Mouse (Mus musculus) cerebellum, adult 11-12 months (tissue): ENCODE results near the gene Ctu2.

Experiments used
- DNase-seq: peaks from one replicate; pipeline ENCODE4 v3.0.0; 2022

Gene Ctu2

GRCm38 (mm10) chr8:122451161-122451703, 24.7 kb upstream of the Ctu2 start:
- no peak for DNase-seq

GRCm38 (mm10) chr8:122452154-122452553, 23.8 kb upstream of the Ctu2 start:
- DNase-seq: no peak

GRCm38 (mm10) chr8:122454409-122454808, 21.5 kb upstream of the Ctu2 start:
- DNase-seq: no peak

DNA sequence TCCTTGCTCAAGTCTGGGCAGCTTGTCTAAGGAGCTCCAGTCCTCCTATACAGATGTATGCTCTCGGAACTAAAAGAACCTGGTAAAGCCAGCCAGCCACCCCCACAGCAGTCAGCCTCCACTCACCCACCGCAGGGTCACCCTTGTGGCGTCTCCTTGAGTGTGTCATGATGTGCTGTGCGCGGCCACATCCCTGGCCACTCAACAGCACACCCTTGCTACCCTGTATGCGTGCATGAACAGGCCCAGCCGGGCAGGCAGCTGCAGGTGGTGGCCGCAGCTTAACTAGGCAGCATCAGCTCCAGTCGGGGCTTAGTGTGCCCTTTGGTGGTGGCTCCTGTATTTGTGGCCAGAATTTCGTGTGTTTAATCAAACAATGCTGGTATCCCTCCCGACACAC, 18.8 kb upstream of the Ctu2 start:
- DNase-seq: no peak

- no peak for DNase-seq
These were observed 16.6 kb upstream of the Ctu2 start for GRCm38 (mm10) chr8:122459218-122459900.

DNA sequence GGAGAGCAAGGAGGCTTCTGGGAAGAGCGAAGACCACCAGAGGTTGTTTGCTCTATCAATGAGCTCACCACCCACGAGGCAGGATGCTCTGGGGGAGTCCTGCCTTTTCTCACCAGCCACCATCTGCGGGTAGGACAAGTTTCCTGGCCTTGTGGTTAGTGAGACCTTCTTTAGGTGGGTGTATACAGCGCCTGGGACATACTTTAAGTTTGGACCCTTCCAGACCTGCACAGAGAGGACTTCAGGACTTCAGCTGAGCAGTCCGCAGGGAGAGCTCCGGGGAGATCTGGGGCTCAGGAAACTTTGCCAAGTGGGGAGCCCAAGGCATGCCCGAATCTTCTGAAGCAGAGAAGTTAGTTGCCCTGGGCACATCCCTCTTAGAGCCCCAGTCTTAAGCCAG, 16.0 kb upstream of the Ctu2 start:
- no peak for DNase-seq

DNA sequence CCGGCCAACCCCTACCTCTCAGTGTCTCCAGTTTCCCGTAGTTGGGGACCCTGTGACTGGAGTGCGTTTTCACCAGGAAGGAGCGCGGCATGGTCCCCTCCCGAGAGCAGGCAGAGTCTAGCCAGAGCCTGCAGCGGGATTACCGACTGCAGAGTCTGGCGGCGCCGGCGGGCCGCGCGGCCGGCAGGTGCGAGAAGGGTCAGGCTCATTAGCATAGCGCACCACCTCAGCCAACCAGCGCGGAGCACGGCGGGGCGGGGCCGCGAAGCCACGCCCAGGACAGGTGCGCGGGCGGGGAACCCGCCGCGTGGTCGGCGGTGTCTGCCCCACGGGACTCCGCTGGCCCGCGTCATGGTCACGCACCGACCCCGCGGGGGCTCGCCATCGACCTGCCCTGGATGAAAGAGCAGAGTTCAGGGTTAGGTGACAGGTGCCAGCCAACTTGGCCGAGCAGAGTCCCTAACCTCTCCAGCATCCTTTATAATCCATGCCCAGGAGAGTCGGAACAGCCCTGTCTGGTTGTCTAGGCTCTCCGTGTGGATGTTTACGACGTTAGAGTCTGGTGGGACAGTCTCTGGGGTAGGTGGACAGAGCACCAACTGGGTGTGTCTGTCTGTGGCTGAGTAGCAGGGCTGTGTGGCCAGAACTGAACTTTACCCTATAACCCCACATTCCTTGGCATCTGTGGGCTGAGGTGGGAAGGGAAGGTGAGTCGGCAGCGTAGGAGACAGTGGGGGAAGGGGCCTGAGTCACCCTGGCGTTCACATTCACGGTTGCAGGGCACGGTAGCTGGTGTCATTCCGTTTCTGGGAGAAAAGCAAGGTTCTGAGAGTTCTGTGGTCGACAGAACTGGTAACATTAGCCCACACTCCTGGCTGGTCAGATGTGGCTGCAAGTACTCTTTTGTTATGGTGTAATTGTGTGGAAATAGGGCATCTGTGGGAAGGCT, 15.1 kb upstream of the Ctu2 start, which contains the start of gene Snai3:
Gene Snai3, minus strand, starts transcription at position 210 of the 949 bp plus-strand sequence.
- DNase-seq: peak; percentile 72

DNA sequence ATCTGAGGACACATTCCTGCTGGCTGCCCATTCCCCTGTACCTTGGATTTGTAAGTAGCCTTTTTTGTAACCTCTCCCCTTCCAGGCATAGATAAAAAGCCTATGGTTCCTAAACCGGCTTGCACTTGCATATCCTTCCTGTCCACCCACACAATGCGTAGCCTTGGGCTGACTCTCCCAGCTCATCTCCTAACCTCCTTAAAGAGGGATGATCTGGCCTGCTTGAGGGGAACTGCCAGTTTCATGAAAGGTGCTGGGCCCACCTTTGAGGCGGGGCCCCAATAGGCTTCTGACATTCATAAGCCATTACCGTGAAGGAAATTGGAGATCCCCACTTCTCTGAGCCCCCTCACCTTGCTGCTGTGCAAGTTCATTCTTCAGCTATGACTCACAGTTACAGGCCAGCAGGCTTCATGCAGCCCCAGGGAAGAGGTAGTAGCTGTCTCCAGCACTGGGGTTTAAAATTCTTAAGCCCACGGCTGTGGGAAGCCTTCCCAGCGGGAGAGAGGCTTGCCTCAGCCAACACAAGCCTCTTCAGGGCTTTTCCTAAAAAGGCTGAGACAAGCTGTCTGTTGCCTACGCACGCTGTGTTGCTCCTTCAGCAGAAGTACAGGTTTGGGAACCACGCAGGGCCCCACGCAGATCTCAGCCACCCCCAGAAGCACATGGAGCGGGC, 14.3 kb upstream of the Ctu2 start:
- DNase-seq: no peak

- no peak for DNase-seq
These were observed 13.4 kb upstream of the Ctu2 start for GRCm38 (mm10) chr8:122462510-122462909.

GRCm38 (mm10) chr8:122463651-122464640, 12.0 kb upstream of the Ctu2 start:
- DNase-seq: no peak

GRCm38 (mm10) chr8:122464985-122465384, 11.0 kb upstream of the Ctu2 start:
- DNase-seq: no peak

GRCm38 (mm10) chr8:122467816-122468215, 8.1 kb upstream of the Ctu2 start:
- DNase-seq: no peak

- DNase-seq: no peak
These were observed 6.5 kb upstream of the Ctu2 start for GRCm38 (mm10) chr8:122469407-122469806.

DNA sequence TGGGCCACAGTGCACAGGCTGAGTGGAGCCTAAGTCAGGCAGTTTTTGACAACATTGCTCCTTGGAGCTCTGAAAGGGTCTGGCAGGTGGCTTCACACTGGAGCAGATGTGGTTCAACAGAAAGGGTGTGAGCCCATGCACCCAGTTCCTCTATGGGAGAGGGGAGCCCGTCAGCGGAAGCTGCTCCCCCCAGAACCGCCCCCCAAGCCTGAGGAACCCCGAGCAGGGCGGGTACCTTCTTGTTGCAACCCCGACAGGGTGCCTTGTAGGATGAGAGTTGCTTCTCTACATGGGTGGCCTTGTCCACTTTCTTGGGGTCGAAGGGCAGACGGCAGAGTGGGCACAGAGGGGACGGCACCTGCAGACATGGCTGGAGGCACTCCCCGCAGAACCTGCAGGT, 6.0 kb upstream of the Ctu2 start:
- DNase-seq: no peak

DNA sequence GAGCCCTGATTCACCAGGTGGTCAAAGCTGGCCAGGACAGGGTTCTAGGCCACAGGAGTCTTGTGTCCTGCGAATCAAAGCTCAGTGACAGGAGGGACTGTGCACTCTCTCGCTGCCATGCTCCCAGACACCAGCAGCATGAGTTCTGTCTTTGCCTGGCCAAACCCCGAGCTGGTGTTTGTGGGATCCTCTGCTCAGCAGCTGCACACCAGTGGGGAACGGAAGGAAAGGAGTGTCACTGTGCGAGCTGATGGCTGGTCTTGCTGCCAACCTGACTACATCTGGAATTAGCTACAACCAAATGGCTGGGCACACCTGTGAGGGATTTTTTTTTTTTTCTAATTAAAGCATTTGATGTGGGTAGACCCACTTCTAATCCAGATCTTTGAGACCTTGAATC, 5.3 kb upstream of the Ctu2 start:
- no peak for DNase-seq

DNA sequence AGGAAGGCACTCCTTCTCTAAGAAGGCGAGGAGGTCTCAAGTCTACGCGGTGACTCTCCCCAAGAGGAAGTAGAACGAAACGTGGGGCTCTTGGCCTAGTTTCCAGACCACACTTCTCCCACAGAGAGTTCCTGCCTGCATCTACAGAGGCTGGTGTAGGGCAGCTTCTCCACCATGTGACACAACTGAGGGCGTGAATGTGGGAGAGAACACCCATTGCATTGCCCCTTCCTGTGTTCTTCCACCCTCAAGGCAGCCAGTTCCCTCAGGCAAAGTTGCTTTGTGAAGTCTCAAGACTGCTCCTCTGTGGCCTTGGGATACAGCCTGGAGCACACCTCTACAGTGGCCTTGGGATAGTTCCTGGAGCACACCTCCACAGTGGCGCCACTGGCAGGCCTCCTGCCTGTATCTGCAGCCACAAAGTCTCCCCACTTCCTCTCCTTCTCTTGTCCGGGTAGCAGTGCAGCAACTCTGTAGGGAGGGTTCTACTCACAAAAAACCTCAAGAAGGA, 2.0 kb upstream of the Ctu2 start:
- no peak for DNase-seq

GRCm38 (mm10) chr8:122474951-122475560, 887 bp upstream of the Ctu2 start:
- DNase-seq: peak; percentile 60

- no peak for DNase-seq
These were observed 6.5 kb downstream of the Ctu2 start for GRCm38 (mm10) chr8:122482448-122482847.

DNA sequence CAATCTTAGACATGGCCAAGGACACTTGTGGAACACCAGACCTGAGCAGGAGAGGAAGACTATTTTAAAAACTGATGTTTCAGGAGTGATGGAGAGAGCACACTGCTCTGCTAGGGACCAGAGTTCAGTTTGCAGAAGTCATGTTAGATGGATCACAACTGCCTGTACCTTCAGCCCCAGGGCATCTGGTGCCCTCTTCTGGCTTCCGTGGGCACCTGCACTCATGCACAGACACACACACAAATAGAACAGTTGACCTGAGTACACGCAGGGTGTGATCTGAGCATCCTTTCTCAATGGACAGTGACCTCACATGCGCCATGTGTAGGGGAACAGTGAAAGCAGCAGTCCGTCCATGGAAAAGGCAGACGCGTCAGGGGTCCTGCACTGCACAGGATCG, 7.9 kb downstream of the Ctu2 start:
- no peak for DNase-seq

GRCm38 (mm10) chr8:122484831-122485230, 8.9 kb downstream of the Ctu2 start:
- DNase-seq: no peak

GRCm38 (mm10) chr8:122488387-122488786, 12.4 kb downstream of the Ctu2 start:
- no peak for DNase-seq
